Mouse (Mus musculus): ENCODE results near the gene Btbd35f10. TPM values are rescaled to one million over a fixed set of nuclear protein-coding genes. Genes with fewer than 3 reads are reported as not detected.
"Not testable (repeated sequence)": the region's sequence is repeated elsewhere in the genome, so short reads cannot be mapped to it uniquely, and the experiment has no call there.

Gene Btbd35f10
- polyA plus RNA-seq (2015; fragmentation: Nextera tagmentation; extraction: Ambion mirVana): not detected in 2 replicates

DNA sequence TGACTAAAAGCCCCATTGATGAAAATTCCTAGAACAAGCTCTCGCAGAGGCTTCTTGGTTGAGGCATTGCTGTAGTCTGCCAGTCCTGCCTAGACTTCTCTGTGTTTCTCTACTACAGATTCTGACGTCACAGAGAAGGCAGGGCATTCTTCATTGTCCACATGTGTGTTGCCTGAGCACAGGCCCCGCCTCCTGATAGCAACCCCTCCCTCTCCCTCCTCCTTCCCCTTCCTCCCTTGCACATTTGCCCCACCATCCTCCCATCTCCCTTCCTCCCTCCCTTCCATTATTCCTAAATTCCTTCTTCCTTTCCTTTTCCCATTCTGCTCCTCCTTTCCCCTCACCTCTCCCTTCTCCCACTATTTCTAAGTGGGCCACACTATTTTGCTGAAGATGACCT, at the start of gene Btbd35f10:
Gene Btbd35f10, minus strand, starts transcription at position 101 of the 400 bp plus-strand sequence.
- DNase-seq (ENCODE audit: low spot score): not testable (repeated sequence)

Other genes with a start within 250 kb of the Btbd35f10 start
- not detected in 2 replicates for gene Btbd35f18, start 52.7 kb downstream of the Btbd35f10 start, polyA plus RNA-seq (2015; fragmentation: Nextera tagmentation; extraction: Ambion mirVana)
- gene Btbd35f16, start 204.1 kb upstream of the Btbd35f10 start, polyA plus RNA-seq (2015; fragmentation: Nextera tagmentation; extraction: Ambion mirVana): not detected in 2 replicates